Mouse (Mus musculus): ENCODE data around the gene Anapc11.

DNA sequence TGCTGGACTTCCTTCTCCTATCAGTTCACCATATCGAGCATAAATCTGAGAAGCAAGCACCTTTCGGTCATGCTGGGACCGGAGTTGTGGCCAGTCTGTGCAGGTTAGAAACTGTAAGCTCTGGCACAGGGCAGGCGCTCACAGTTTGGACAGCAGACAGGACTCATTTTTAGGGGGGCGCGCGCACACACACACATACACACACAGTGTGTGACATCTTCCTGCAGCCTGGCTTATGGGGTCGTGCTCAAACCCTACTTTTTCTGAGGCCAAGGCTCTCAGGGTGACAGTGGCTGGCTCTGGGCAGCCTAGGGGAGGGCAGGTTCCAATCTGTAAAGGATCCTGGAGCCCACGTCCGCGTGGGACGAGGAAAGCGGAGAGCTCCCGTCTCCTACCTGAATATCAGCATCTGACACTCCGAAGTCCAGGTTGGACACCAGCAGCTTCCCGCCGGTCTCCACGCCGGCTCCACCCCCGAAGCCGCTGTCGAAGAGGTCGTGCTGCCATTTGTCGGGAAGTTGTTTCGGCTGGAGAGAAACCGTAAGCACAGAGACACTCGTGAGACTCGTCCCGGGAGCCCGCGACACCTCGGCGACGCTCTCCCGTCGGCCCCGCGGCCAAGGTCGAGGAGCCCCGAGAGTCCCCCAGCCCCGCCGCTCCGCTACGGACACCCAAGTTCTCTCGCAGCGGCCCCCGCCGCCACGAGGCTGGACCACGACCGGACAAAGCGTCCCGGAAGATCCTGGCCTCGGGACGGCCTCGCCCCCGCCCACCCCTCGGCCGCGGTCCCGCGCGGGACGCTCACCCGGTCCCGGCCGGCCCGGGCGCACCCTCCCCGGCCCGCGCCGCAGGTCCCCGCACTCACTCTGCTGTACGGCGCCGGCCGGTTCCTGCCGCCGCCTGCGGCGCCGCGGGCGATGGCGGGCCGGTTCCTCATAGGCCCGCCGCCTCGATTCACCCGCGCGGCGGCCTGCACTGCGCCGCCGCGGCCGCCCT is 683 bp upstream of the Anapc11 start:
- TF ChIP-seq POLR2A (IDR thresholded peaks at IDR 0.05; ENCODE audit: insufficient read depth, low read depth, low read length) (no peak), CTCF (IDR thresholded peaks at IDR 0.05; ENCODE audit: insufficient read depth, low read depth, low read length) (no peak)
